Mouse (Mus musculus): ENCODE results near the gene Ndel1. TPM values are rescaled to one million over a fixed set of nuclear protein-coding genes. Genes with fewer than 3 reads are reported as not detected.

The Ndel1 gene
- polyA plus RNA-seq, 2 experiments, result 21.1 to 28.1 TPM

- WGBS (ENCODE audit: insufficient replicate concordance), result 67% methylated on average over 12 of the region's 12 CpGs
- no peak for ATAC-seq (ENCODE audit: insufficient read depth)
- H3K9me3 ChIP-seq (ENCODE audit: control insufficient read depth, low read length), result no peaks in the 10 kb centered on the region
- H3K4me2 ChIP-seq (ENCODE audit: low read depth), result no peak overlapping the region
- H3K4me3 ChIP-seq (ENCODE audit: insufficient read depth in 1 of 2, low read depth in 2 of 2, low read length in 2 of 2), result no peak overlapping the region
- no peaks in the 10 kb centered on the region for H3K36me3 ChIP-seq (replicated peaks; ENCODE audit: control insufficient read depth, insufficient read depth, low read depth)
- H3K9ac ChIP-seq (replicated peaks), result no peak overlapping the region
- no peak for TF ChIP-seq EP300 (IDR thresholded peaks at IDR 0.05; ENCODE audit: low read depth)
- no peak overlapping the region for H3K27ac ChIP-seq
- H3K27me3 ChIP-seq (ENCODE audit: control insufficient read depth, insufficient read depth, low read length), result no peaks in the 10 kb centered on the region
- no peak for DNase-seq (ENCODE audit: low read depth in 3 of 3, low spot score in 3 of 3)
- peaks cover 24 to 40% of the 10 kb centered on the region in 2 experiments for H3K4me1 ChIP-seq (replicated peaks; ENCODE audit: control insufficient read depth in 2 of 2, insufficient read depth in 2 of 2, low read length in 1 of 2)
Observed at GRCm38 (mm10) chr11:68893911-68894464, 22.3 kb upstream of the Ndel1 start.

DNA sequence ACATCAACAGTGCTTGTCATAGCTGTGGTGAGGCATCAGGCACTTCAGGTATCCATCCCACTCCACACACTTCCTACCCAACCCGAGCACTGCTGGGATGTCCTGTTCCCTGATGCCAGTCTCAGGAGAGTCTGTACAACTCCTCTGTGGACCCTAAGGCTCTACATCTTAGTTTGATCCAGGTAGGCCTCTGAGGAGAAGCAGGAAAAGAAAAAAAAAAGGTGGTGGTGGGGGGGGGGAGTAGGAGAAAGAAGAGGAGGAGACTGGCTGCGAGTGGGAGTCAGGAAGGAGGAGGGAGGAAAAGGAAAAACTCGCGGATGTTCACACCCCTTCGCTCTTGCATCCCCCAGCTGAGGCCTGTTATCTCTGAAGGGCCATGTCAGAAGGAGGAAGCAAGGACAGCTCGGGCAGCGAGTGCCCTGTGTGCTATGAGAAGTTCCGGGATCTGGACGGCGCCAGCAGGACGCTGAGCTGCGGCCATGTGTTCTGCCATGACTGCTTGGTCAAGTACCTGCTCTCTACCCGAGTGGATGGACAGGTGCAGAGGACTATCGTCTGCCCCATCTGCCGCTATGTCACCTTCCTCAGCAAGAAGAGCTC, 20.7 kb upstream of the Ndel1 start:
- H3K9ac ChIP-seq (replicated peaks), result no peak overlapping the region
- H3K27ac ChIP-seq, result no peak overlapping the region
- H3K4me1 ChIP-seq (replicated peaks; ENCODE audit: control insufficient read depth in 2 of 2, insufficient read depth in 2 of 2, low read length in 1 of 2), result peaks cover 17 to 26% of the 10 kb centered on the region in 2 experiments
- ATAC-seq (ENCODE audit: insufficient read depth) (no peak), DNase-seq (ENCODE audit: low read depth in 3 of 3, low spot score in 3 of 3) (no peak)
- H3K4me2 ChIP-seq (ENCODE audit: low read depth), result peak overlapping the region; percentile 7
- no peak overlapping the region for H3K4me3 ChIP-seq (ENCODE audit: insufficient read depth in 1 of 2, low read depth in 2 of 2, low read length in 2 of 2)
- H3K9me3 ChIP-seq (ENCODE audit: control insufficient read depth, low read length), result no peaks in the 10 kb centered on the region
- no peaks in the 10 kb centered on the region for H3K36me3 ChIP-seq (replicated peaks; ENCODE audit: control insufficient read depth, insufficient read depth, low read depth)
- 22% methylated on average over 15 of the region's 15 CpGs for WGBS (ENCODE audit: insufficient replicate concordance)
- no peaks in the 10 kb centered on the region for H3K27me3 ChIP-seq (ENCODE audit: control insufficient read depth, insufficient read depth, low read length)
- TF ChIP-seq EP300 (IDR thresholded peaks at IDR 0.05; ENCODE audit: low read depth) (no peak), CTCF (IDR thresholded peaks at IDR 0.05; ENCODE audit: low read depth) (no peak)

GRCm38 (mm10) chr11:68891823-68892222, 20.2 kb upstream of the Ndel1 start:
- DNase-seq (ENCODE audit: low read depth in 3 of 3, low spot score in 3 of 3) (no peak), ATAC-seq (ENCODE audit: insufficient read depth) (no peak)
- no peak overlapping the region for H3K27ac ChIP-seq
- H3K4me2 ChIP-seq (ENCODE audit: low read depth), result no peak overlapping the region
- WGBS (ENCODE audit: insufficient replicate concordance), result 52% methylated on average over 5 of the region's 5 CpGs
- TF ChIP-seq EP300 (IDR thresholded peaks at IDR 0.05; ENCODE audit: low read depth) (no peak), CTCF (IDR thresholded peaks at IDR 0.05; ENCODE audit: low read depth) (no peak)
- H3K36me3 ChIP-seq (replicated peaks; ENCODE audit: control insufficient read depth, insufficient read depth, low read depth), result no peaks in the 10 kb centered on the region
- no peak overlapping the region for H3K9ac ChIP-seq (replicated peaks)
- no peaks in the 10 kb centered on the region for H3K9me3 ChIP-seq (ENCODE audit: control insufficient read depth, low read length)
- H3K27me3 ChIP-seq (ENCODE audit: control insufficient read depth, insufficient read depth, low read length), result no peaks in the 10 kb centered on the region
- H3K4me1 ChIP-seq (replicated peaks; ENCODE audit: control insufficient read depth in 2 of 2, insufficient read depth in 2 of 2, low read length in 1 of 2), result peaks cover 13 to 22% of the 10 kb centered on the region in 2 experiments
- H3K4me3 ChIP-seq (ENCODE audit: insufficient read depth in 1 of 2, low read depth in 2 of 2, low read length in 2 of 2), result no peak overlapping the region

- no peak overlapping the region for H3K4me3 ChIP-seq (ENCODE audit: insufficient read depth in 1 of 2, low read depth in 2 of 2, low read length in 2 of 2)
- no peak overlapping the region for H3K27ac ChIP-seq
- peaks cover 7 to 11% of the 10 kb centered on the region in 2 experiments for H3K4me1 ChIP-seq (replicated peaks; ENCODE audit: control insufficient read depth in 2 of 2, insufficient read depth in 2 of 2, low read length in 1 of 2)
- TF ChIP-seq CTCF (IDR thresholded peaks at IDR 0.05; ENCODE audit: low read depth), result no peak
- no peaks in the 10 kb centered on the region for H3K27me3 ChIP-seq (ENCODE audit: control insufficient read depth, insufficient read depth, low read length)
- no peaks in the 10 kb centered on the region for H3K9me3 ChIP-seq (ENCODE audit: control insufficient read depth, low read length)
- WGBS (ENCODE audit: insufficient replicate concordance), result 27% methylated on average over 2 of the region's 2 CpGs
- ATAC-seq (ENCODE audit: insufficient read depth), result no peak
- DNase-seq (ENCODE audit: low read depth in 3 of 3, low spot score in 3 of 3), result no peak
- no peaks in the 10 kb centered on the region for H3K36me3 ChIP-seq (replicated peaks; ENCODE audit: control insufficient read depth, insufficient read depth, low read depth)
- H3K4me2 ChIP-seq (ENCODE audit: low read depth), result no peak overlapping the region
- H3K9ac ChIP-seq (replicated peaks), result no peak overlapping the region
Observed at GRCm38 (mm10) chr11:68890625-68891024, 19.0 kb upstream of the Ndel1 start.

DNA sequence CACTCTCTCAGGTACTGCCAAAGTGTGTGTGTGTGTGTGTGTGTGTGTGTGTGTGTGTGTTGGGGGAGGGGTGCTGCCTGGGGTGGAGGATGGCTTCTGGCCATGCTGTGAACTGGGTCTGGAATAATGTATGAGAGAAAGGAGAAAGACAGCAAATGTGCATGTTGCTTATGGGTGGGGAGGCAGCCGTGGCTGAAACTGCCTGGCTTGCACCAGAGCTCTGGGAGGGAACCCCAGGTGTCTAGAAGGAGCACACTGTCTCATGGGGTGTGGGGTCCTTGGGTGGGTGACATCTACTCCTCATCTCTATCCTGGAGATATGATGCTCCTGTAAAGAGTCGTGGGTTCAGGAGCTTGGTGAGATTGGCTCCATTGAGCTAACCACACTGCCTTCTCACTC, 17.0 kb upstream of the Ndel1 start:
- Histone ChIP-seq H3K9ac (replicated peaks) (no peak overlapping the region), H3K36me3 (replicated peaks; ENCODE audit: control insufficient read depth, insufficient read depth, low read depth) (no peaks in the 10 kb centered on the region)

More for the DNA sequence above, 17.0 kb upstream of the Ndel1 start:
- Histone ChIP-seq H3K4me2 (ENCODE audit: low read depth) (no peak overlapping the region), H3K4me3 (ENCODE audit: insufficient read depth in 1 of 2, low read depth in 2 of 2, low read length in 2 of 2) (no peak overlapping the region), H3K27ac (no peak overlapping the region), H3K27me3 (ENCODE audit: control insufficient read depth, insufficient read depth, low read length) (no peaks in the 10 kb centered on the region), H3K9me3 (ENCODE audit: control insufficient read depth, low read length) (no peaks in the 10 kb centered on the region), H3K4me1 (replicated peaks; ENCODE audit: control insufficient read depth in 2 of 2, insufficient read depth in 2 of 2, low read length in 1 of 2) (peaks cover 17 to 26% of the 10 kb centered on the region in 2 experiments)
- TF ChIP-seq EP300 (IDR thresholded peaks at IDR 0.05; ENCODE audit: low read depth) (no peak), CTCF (IDR thresholded peaks at IDR 0.05; ENCODE audit: low read depth) (no peak)
- 45% methylated on average over 2 of the region's 2 CpGs for WGBS (ENCODE audit: insufficient replicate concordance)
- ATAC-seq (ENCODE audit: insufficient read depth) (no peak), DNase-seq (ENCODE audit: low read depth in 3 of 3, low spot score in 3 of 3) (no peak)
